Mouse (Mus musculus) cortical plate, adult 2 months (tissue): ENCODE results near the gene Ppl. TPM values are rescaled to one million over a fixed set of nuclear protein-coding genes. Genes with fewer than 3 reads are reported as not detected.

ENCODE experiments used
- H3K27ac ChIP-seq: fragments of 200-500 bp; 2 replicates; pipeline ENCODE4 v1.5.1; 2012; ENCODE audit warnings: low read length, control low read depth, inconsistent platforms; ENCODE audit not compliant: insufficient read depth
- H3K4me1 ChIP-seq: fragments of 200-500 bp; 2 replicates; pipeline ENCODE4 v1.6.1; 2011; ENCODE audit warnings: low read length; ENCODE audit not compliant: control insufficient read depth, insufficient read depth
- H3K4me3 ChIP-seq: fragments of 200-500 bp; 2 replicates; pipeline ENCODE4 v1.5.1; 2011; ENCODE audit warnings: mild to moderate bottlenecking, low read length, control low read depth; ENCODE audit not compliant: insufficient read depth
- CTCF ChIP-seq: fragments of 200-500 bp; IDR thresholded peaks from 2 replicates; pipeline ENCODE4 v1.5.1; 2011; ENCODE audit warnings: mild to moderate bottlenecking, control low read depth, low read length; ENCODE audit not compliant: insufficient read depth; ENCODE audit errors: extremely low read depth
- POLR2A ChIP-seq: fragments of 200-500 bp; IDR thresholded peaks from 2 replicates; pipeline ENCODE4 v1.6.1; 2011; ENCODE audit warnings: mild to moderate bottlenecking, low read length, control low read depth; ENCODE audit not compliant: insufficient read depth; ENCODE audit errors: extremely low read depth
- polyA plus RNA-seq: library from polyadenylated mRNA; depleted of rRNA; stranded (reverse); fragments of >200 nt; gene quantifications from 2 replicates; pipeline ENCODE4 v1.2.3, GENCODE M21; 2012

The Ppl gene
- polyA plus RNA-seq, 1 experiment: 0.25 TPM

GRCm38 (mm10) chr16:5096504-5096903 lies 35.7 kb downstream of the Ppl start:
- Histone ChIP-seq H3K4me1 (no peaks in the 10 kb centered on the region), H3K4me3 (no peak overlapping the region), H3K27ac (no peak overlapping the region)
- TF ChIP-seq POLR2A (no peak), CTCF (no peak)

GRCm38 (mm10) chr16:5093285-5093684 lies 38.9 kb downstream of the Ppl start:
- no peak overlapping the region for H3K27ac ChIP-seq
- no peak for TF ChIP-seq POLR2A
- TF ChIP-seq CTCF: no peak
- no peak overlapping the region for H3K4me3 ChIP-seq
- H3K4me1 ChIP-seq: no peaks in the 10 kb centered on the region

- Histone ChIP-seq H3K4me1 (no peaks in the 10 kb centered on the region), H3K4me3 (no peak overlapping the region), H3K27ac (no peak overlapping the region)
- TF ChIP-seq POLR2A (no peak), CTCF (no peak)
Observed at GRCm38 (mm10) chr16:5089021-5089420, 43.2 kb downstream of the Ppl start.

GRCm38 (mm10) chr16:5086179-5086578 lies 46.0 kb downstream of the Ppl start:
- Histone ChIP-seq H3K4me1 (peaks cover 4% of the 10 kb centered on the region), H3K27ac (no peak overlapping the region), H3K4me3 (no peak overlapping the region)
- TF ChIP-seq CTCF (no peak), POLR2A (no peak)

- no peak overlapping the region for H3K4me3 ChIP-seq
- H3K27ac ChIP-seq: no peak overlapping the region
- H3K4me1 ChIP-seq: peaks cover 4% of the 10 kb centered on the region
- no peak for TF ChIP-seq CTCF
- no peak for TF ChIP-seq POLR2A
Observed at GRCm38 (mm10) chr16:5085196-5085595, 47.0 kb downstream of the Ppl start.

GRCm38 (mm10) chr16:5074341-5074740 lies 57.9 kb downstream of the Ppl start:
- H3K4me1 ChIP-seq: peaks cover 13% of the 10 kb centered on the region
- H3K4me3 ChIP-seq: no peak overlapping the region
- H3K27ac ChIP-seq: no peak overlapping the region
- TF ChIP-seq CTCF (no peak), POLR2A (no peak)

- Histone ChIP-seq H3K4me3 (no peak overlapping the region), H3K27ac (no peak overlapping the region), H3K4me1 (peaks cover 13% of the 10 kb centered on the region)
- no peak for TF ChIP-seq POLR2A
- TF ChIP-seq CTCF: no peak
Observed at GRCm38 (mm10) chr16:5071974-5072373, 60.2 kb downstream of the Ppl start.

- peaks cover 13% of the 10 kb centered on the region for H3K4me1 ChIP-seq
- H3K27ac ChIP-seq: no peak overlapping the region
- TF ChIP-seq POLR2A (no peak), CTCF (no peak)
- H3K4me3 ChIP-seq: no peak overlapping the region
Observed at GRCm38 (mm10) chr16:5070321-5070720, 61.9 kb downstream of the Ppl start.

- Histone ChIP-seq H3K27ac (no peak overlapping the region), H3K4me3 (no peak overlapping the region), H3K4me1 (no peaks in the 10 kb centered on the region)
- TF ChIP-seq POLR2A (no peak), CTCF (no peak)
Observed at GRCm38 (mm10) chr16:5063472-5063871, 68.7 kb downstream of the Ppl start.

- Histone ChIP-seq H3K4me1 (no peaks in the 10 kb centered on the region), H3K4me3 (no peak overlapping the region), H3K27ac (no peak overlapping the region)
- TF ChIP-seq CTCF (no peak), POLR2A (no peak)
Observed at GRCm38 (mm10) chr16:5058114-5058513, 74.1 kb downstream of the Ppl start.
